8 mouse cellular contexts compared by ENCODE assay signal in the genomic region with DNA sequence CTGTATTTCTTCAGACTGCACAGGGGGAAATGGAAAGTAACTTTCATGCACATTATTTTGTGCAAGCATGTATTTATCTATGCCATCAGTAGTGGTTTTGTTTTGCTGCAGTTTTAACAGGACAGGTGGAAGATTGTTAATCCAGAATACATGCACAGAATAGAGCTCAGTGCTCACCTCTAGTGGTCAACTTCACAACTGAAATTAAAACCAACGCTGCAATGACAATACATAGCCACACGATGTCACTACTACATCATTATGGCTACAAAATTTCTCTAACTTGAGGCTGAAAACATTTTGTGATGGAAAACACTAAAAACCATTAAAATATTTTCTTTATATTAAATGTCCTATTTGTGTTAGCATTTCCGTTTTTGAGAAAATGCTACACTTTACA. TPM values are rescaled to one million over a fixed set of nuclear protein-coding genes. Genes with fewer than 3 reads are reported as not detected.
A peak's percentile ranks its signal among the peaks of the same experiment; 100 is the strongest.
DNase-seq lines count a peak whose midpoint lies in the region; ATAC-seq and TF ChIP-seq lines count a peak whose summit lies in the region.

No protein-coding gene starts in this region.

- no peaks in the 10 kb centered on the region for H3K36me3 ChIP-seq in forebrain, embryonic 13.5 days (ENCODE audit: poor library complexity, severe bottlenecking)
- no peaks in the 10 kb centered on the region for H3K36me3 ChIP-seq in forebrain, embryonic 15.5 days
- no peaks in the 10 kb centered on the region for H3K36me3 ChIP-seq in testis, adult 2 months (ENCODE audit: control insufficient read depth, insufficient read depth, low read length)

- H3K9me3 ChIP-seq in forebrain, embryonic 13.5 days (replicated peaks), result no peaks in the 10 kb centered on the region
- H3K9me3 ChIP-seq in forebrain, embryonic 15.5 days, result no peaks in the 10 kb centered on the region

- H3K27ac ChIP-seq in forebrain, embryonic 13.5 days, result no peak overlapping the region
- no peak overlapping the region for H3K27ac ChIP-seq in forebrain, embryonic 15.5 days (replicated peaks)
- no peak overlapping the region for H3K27ac ChIP-seq in testis, adult 2 months (ENCODE audit: control insufficient read depth, insufficient read depth, low read depth, low read length)
- H3K27ac ChIP-seq in cortical plate, adult 2 months (ENCODE audit: insufficient read depth, low read length), result no peak overlapping the region

- WGBS in forebrain, embryonic 13.5 days, result 14% methylated on average over 3 of the region's 3 CpGs
- WGBS in forebrain, embryonic 15.5 days, result 12% methylated on average over 3 of the region's 3 CpGs

- no peak overlapping the region for H3K4me3 ChIP-seq in forebrain, embryonic 13.5 days
- no peak overlapping the region for H3K4me3 ChIP-seq in forebrain, embryonic 15.5 days
- H3K4me3 ChIP-seq in testis, adult 2 months (ENCODE audit: control insufficient read depth, low read depth, low read length), result no peak overlapping the region
- no peak overlapping the region for H3K4me3 ChIP-seq in cortical plate, adult 2 months (ENCODE audit: insufficient read depth, low read length)

- H3K4me1 ChIP-seq in forebrain, embryonic 13.5 days, result no peaks in the 10 kb centered on the region
- H3K4me1 ChIP-seq in forebrain, embryonic 15.5 days, result no peaks in the 10 kb centered on the region
- no peaks in the 10 kb centered on the region for H3K4me1 ChIP-seq in testis, adult 2 months (ENCODE audit: control insufficient read depth, insufficient read depth, low read length)
- H3K4me1 ChIP-seq in cortical plate, adult 2 months (ENCODE audit: control insufficient read depth, insufficient read depth, low read length), result no peaks in the 10 kb centered on the region

- no peak for TF ChIP-seq POLR2A in testis, adult 2 months (IDR thresholded peaks at IDR 0.05; ENCODE audit: control insufficient read depth, low read depth, low read length)
- no peak for TF ChIP-seq POLR2A in cortical plate, adult 2 months (IDR thresholded peaks at IDR 0.05; ENCODE audit: extremely low read depth, insufficient read depth, low read length)

- DNase-seq in testis, postnatal 14 days (ENCODE audit: low spot score), result no peak
- DNase-seq in kidney, postnatal 36 days, result peak; percentile 31 to 38
- peak; percentile 15 for DNase-seq in thymus, postnatal 25 days

- no peak overlapping the region for H3K9ac ChIP-seq in forebrain, embryonic 13.5 days
- no peak overlapping the region for H3K9ac ChIP-seq in forebrain, embryonic 15.5 days (replicated peaks)

- H3K27me3 ChIP-seq in forebrain, embryonic 13.5 days, result no peaks in the 10 kb centered on the region
- no peaks in the 10 kb centered on the region for H3K27me3 ChIP-seq in forebrain, embryonic 15.5 days
- no peaks in the 10 kb centered on the region for H3K27me3 ChIP-seq in testis, adult 2 months (ENCODE audit: control insufficient read depth, insufficient read depth, low read length)

- peak; percentile 61 for ATAC-seq in forebrain, embryonic 13.5 days
- ATAC-seq in forebrain, embryonic 15.5 days (replicated peaks), result no peak
- peak; percentile 96 for ATAC-seq in megakaryocyte, adult 5-6 weeks (ENCODE audit: poor library complexity, severe bottlenecking)

- no peak overlapping the region for H3K4me2 ChIP-seq in forebrain, embryonic 13.5 days
- H3K4me2 ChIP-seq in forebrain, embryonic 15.5 days (replicated peaks), result no peak overlapping the region

- TF ChIP-seq CTCF in testis, adult 2 months (IDR thresholded peaks at IDR 0.05; ENCODE audit: control insufficient read depth, insufficient read depth, insufficient replicate concordance, low read depth, low read length), result peak; percentile 2; the same call in 1 of the 2 replicates
- peak; percentile 39; the same call in 1 of the 2 replicates for TF ChIP-seq CTCF in cortical plate, adult 2 months (IDR thresholded peaks at IDR 0.05; ENCODE audit: extremely low read depth, insufficient read depth, low read length)

RNA-seq across cellular contexts. Expression of gene Gucy2f, which starts 3.6 kb away (rescaled TPM):
- 0.01 TPM in 1 of 2 replicates, not detected in the other for polyA plus RNA-seq in forebrain, embryonic 13.5 days (2015; fragmentation: Nextera tagmentation; extraction: Ambion mirVana)
- polyA plus RNA-seq in forebrain, embryonic 15.5 days (2015; fragmentation: Nextera tagmentation; extraction: Ambion mirVana), result 0.03 and 0.08 TPM in 2 replicates
- polyA plus RNA-seq in testis, adult 2 months (2012; rRNA removed), result 0.02 and 0.04 TPM in 2 replicates
- 0.10 and 0.19 TPM in 2 replicates for polyA plus RNA-seq in cortical plate, adult 2 months (2012; rRNA removed)
- 0.05 TPM in 1 of 2 replicates, not detected in the other for total RNA-seq in megakaryocyte, adult 5-6 weeks (2015)
- total RNA-seq in megakaryocyte, adult 5-6 weeks (2017), result not detected in 2 replicates

RNA-seq across cellular contexts. Expression of gene Nxt2, which starts 26.3 kb away (rescaled TPM):
- 19.3 and 19.4 TPM in 2 replicates for polyA plus RNA-seq in forebrain, embryonic 13.5 days (2015; fragmentation: Nextera tagmentation; extraction: Ambion mirVana)
- 22.5 and 24.4 TPM in 2 replicates for polyA plus RNA-seq in forebrain, embryonic 15.5 days (2015; fragmentation: Nextera tagmentation; extraction: Ambion mirVana)
- polyA plus RNA-seq in testis, adult 2 months (2012; rRNA removed), result 1.3 and 1.8 TPM in 2 replicates
- 22.8 and 23.1 TPM in 2 replicates for polyA plus RNA-seq in cortical plate, adult 2 months (2012; rRNA removed)
- total RNA-seq in megakaryocyte, adult 5-6 weeks (2015), result 25.8 and 29.4 TPM in 2 replicates
- 28.8 and 34.7 TPM in 2 replicates for total RNA-seq in megakaryocyte, adult 5-6 weeks (2017)
